ENCODE assay signal across 10 mouse cellular contexts in genomic region chr19:16439278-16439677, GRCm38 (mm10). TPM values are rescaled to one million over a fixed set of nuclear protein-coding genes. Genes with fewer than 3 reads are reported as not detected.
DNase-seq lines count a peak whose midpoint lies in the region; ATAC-seq and TF ChIP-seq lines count a peak whose summit lies in the region.
"Had no signal": no experiment of that assay in that cellular context is flagged by ENCODE, and none has a peak within 500 bp of the region (broad histone marks: within the 10 kb centered on the region; RNA-seq: fewer than 3 reads in every experiment).

No protein-coding gene starts in this region.

- no peak overlapping the region; the same call in 1 of the 2 replicates for H3K9ac ChIP-seq in intestine, embryonic 14.5 days (ENCODE audit: low read length)
- H3K9ac ChIP-seq in intestine, postnatal 0 days (ENCODE audit: low read depth, low read length) = no peak overlapping the region
- no peak overlapping the region for H3K9ac ChIP-seq in midbrain, embryonic 11.5 days (ENCODE audit: low read length)
- H3K9ac ChIP-seq: forebrain, embryonic 13.5 days had no signal

- no peaks in the 10 kb centered on the region for H3K27me3 ChIP-seq in intestine, embryonic 14.5 days (replicated peaks; ENCODE audit: control insufficient read depth, insufficient read depth, low read length)
- peaks cover 13% of the 10 kb centered on the region; the same call in 1 of the 2 replicates for H3K27me3 ChIP-seq in intestine, postnatal 0 days (replicated peaks; ENCODE audit: control insufficient read depth, insufficient read depth, low read length)
- H3K27me3 ChIP-seq in midbrain, embryonic 11.5 days (ENCODE audit: control insufficient read depth, insufficient read depth, low read length) = peaks cover 34% of the 10 kb centered on the region

- no peaks in the 10 kb centered on the region for H3K9me3 ChIP-seq in intestine, embryonic 14.5 days (ENCODE audit: control insufficient read depth, low read length)
- H3K9me3 ChIP-seq in intestine, postnatal 0 days (ENCODE audit: control insufficient read depth) = no peaks in the 10 kb centered on the region
- no peaks in the 10 kb centered on the region for H3K9me3 ChIP-seq in midbrain, embryonic 11.5 days (ENCODE audit: control insufficient read depth, low read length)
- H3K9me3 ChIP-seq: forebrain, embryonic 13.5 days had no signal

- H3K4me1 ChIP-seq in intestine, embryonic 14.5 days (replicated peaks; ENCODE audit: control insufficient read depth, insufficient read depth, low read length) = peaks cover 30% of the 10 kb centered on the region
- peaks cover 3% of the 10 kb centered on the region; the same call in 1 of the 2 replicates for H3K4me1 ChIP-seq in intestine, postnatal 0 days (replicated peaks; ENCODE audit: control insufficient read depth, insufficient read depth, low read length)
- H3K4me1 ChIP-seq in midbrain, embryonic 11.5 days (ENCODE audit: control insufficient read depth, insufficient read depth, low read length) = peaks cover 19% of the 10 kb centered on the region

- peak overlapping the region; percentile 66 for H3K4me2 ChIP-seq in intestine, embryonic 14.5 days (ENCODE audit: low read length)
- H3K4me2 ChIP-seq in intestine, postnatal 0 days (replicated peaks; ENCODE audit: low read depth) = no peak overlapping the region; the same call in 1 of the 2 replicates
- no peak overlapping the region for H3K4me2 ChIP-seq in midbrain, embryonic 11.5 days
- H3K4me2 ChIP-seq: forebrain, embryonic 13.5 days had no signal

- H3K27ac ChIP-seq in intestine, embryonic 14.5 days (ENCODE audit: low read depth) = peak overlapping the region; percentile 78; the same call in 1 of the 2 replicates
- no peak overlapping the region; the same call in 1 of the 2 replicates for H3K27ac ChIP-seq in intestine, postnatal 0 days (ENCODE audit: low read depth, low read length)
- no peak overlapping the region for H3K27ac ChIP-seq in midbrain, embryonic 11.5 days (ENCODE audit: low read depth, low read length)
- H3K27ac ChIP-seq: forebrain, embryonic 13.5 days had no signal

- TF ChIP-seq CTCF in intestine, postnatal 0 days (IDR thresholded peaks at IDR 0.05; ENCODE audit: low read depth) = no peak

- peak; percentile 68 for DNase-seq in intestine, embryonic 14.5 days (ENCODE audit: low spot score)
- DNase-seq in adrenal gland, adult 18-20 months (ENCODE audit: low spot score in 2 of 2) = peak; percentile 32 to 45
- DNase-seq in kidney, adult 18-20 months = peak; percentile 63
- peak; percentile 58 for DNase-seq in ovary, postnatal 36 days (ENCODE audit: low spot score)
- DNase-seq in gastrocnemius, postnatal 4 days (ENCODE audit: low spot score in 2 of 2) = no peak
- no peak for DNase-seq in cerebellum, adult 11 months
- no peak for DNase-seq in midbrain, embryonic 11.5 days (ENCODE audit: low spot score, missing footprints)

- 35% methylated on average over 4 of the region's 4 CpGs for WGBS in intestine, embryonic 14.5 days
- WGBS in intestine, postnatal 0 days = 55% methylated on average over 4 of the region's 4 CpGs
- 55% methylated on average over 4 of the region's 4 CpGs for WGBS in midbrain, embryonic 11.5 days

- no peaks in the 10 kb centered on the region for H3K36me3 ChIP-seq in intestine, embryonic 14.5 days (ENCODE audit: control insufficient read depth, insufficient read depth, low read length)
- no peaks in the 10 kb centered on the region for H3K36me3 ChIP-seq in intestine, postnatal 0 days (ENCODE audit: control insufficient read depth, insufficient read depth)
- no peaks in the 10 kb centered on the region for H3K36me3 ChIP-seq in midbrain, embryonic 11.5 days (ENCODE audit: control insufficient read depth, insufficient read depth, low read length)

- no peak for ATAC-seq in intestine, embryonic 14.5 days (replicated peaks; ENCODE audit: low FRiP score, low TSS enrichment, low read depth)
- ATAC-seq in intestine, postnatal 0 days = no peak
- no peak for ATAC-seq in midbrain, embryonic 11.5 days (ENCODE audit: low FRiP score)
- ATAC-seq: forebrain, embryonic 13.5 days had no signal

- H3K4me3 ChIP-seq in intestine, embryonic 14.5 days (ENCODE audit: low read depth, low read length) = 0 out of 2 replicates have a peak overlapping the region, but pooled peaks have one; percentile 6
- no peak overlapping the region for H3K4me3 ChIP-seq in intestine, postnatal 0 days (ENCODE audit: low read depth, low read length)
- H3K4me3 ChIP-seq in midbrain, embryonic 11.5 days (ENCODE audit: low read depth, low read length) = no peak overlapping the region
- H3K4me3 ChIP-seq: forebrain, embryonic 13.5 days had no signal

RNA-seq across cellular contexts. Expression of gene Gna14, which starts 3.7 kb away (rescaled TPM):
- polyA plus RNA-seq in intestine, embryonic 14.5 days (2014; fragmentation: Nextera tagmentation; extraction: Ambion mirVana) = 23.8 and 24.8 TPM in 2 replicates
- 2.9 and 4.8 TPM in 2 replicates for polyA plus RNA-seq in intestine, postnatal 0 days (2015; fragmentation: Nextera tagmentation; extraction: Ambion mirVana)
- 10 to 100 TPM; 37.0 to 56.3 TPM for total RNA-seq in adrenal gland, adult 18-20 months (2021)
- total RNA-seq in gastrocnemius, postnatal 4 days (2021) = under 1 TPM; 0.76 to 0.96 TPM
- 0.18 and 0.51 TPM in 2 replicates for polyA plus RNA-seq in midbrain, embryonic 11.5 days (2014; fragmentation: Nextera tagmentation; extraction: Ambion mirVana)
- total RNA-seq: neutrophil, adult 5-6 weeks had no signal

Comparison
In these comparisons a context has a peak if more than half of its experiments do, and no peak if none do; other contexts are left out.
1. DNase-seq: peak in intestine, embryonic 14.5 days (single experiment), adrenal gland, adult 18-20 months (2 of 2), kidney, adult 18-20 months (single experiment) and ovary, postnatal 36 days (single experiment); none in gastrocnemius, postnatal 4 days (0 of 2), cerebellum, adult 11 months (single experiment) and midbrain, embryonic 11.5 days (single experiment).